Comparison of ENCODE assay signal across 8 mouse cellular contexts in genomic region chr13:73425839-73426490, GRCm38 (mm10). TPM values are rescaled to one million over a fixed set of nuclear protein-coding genes. Genes with fewer than 3 reads are reported as not detected.
DNase-seq lines count a peak whose midpoint lies in the region; ATAC-seq and TF ChIP-seq lines count a peak whose summit lies in the region.

No protein-coding gene starts in this region.

- intact Hi-C loops in left cerebral cortex, postnatal 4 days (cut with DNase I) = loop anchor here (5.0 kb wide), 1 partner anchor 81 kb away; no protein-coding TSS in a partner anchor

- peak; percentile 63 for DNase-seq in kidney, adult 2 months
- peak; percentile 78 to 81 for DNase-seq in cerebellum, postnatal 25 days
- DNase-seq in frontal cortex, postnatal 36 days (ENCODE audit: low spot score in 2 of 2) = peak; percentile 72 to 79
- peak; percentile 85 for DNase-seq in induced T-regulatory cell, adult 2 months (ENCODE audit: low read depth)
- DNase-seq in left cerebral cortex, postnatal 4 days = peak; percentile 70
- peak; percentile 41 for DNase-seq in skeletal muscle tissue, adult 2 months (ENCODE audit: low read depth, low spot score)

- H3K36me3 ChIP-seq in kidney, adult 2 months (ENCODE audit: control insufficient read depth, insufficient read depth, low read length) = no peaks in the 10 kb centered on the region
- H3K36me3 ChIP-seq in kidney, embryonic 15.5 days = no peaks in the 10 kb centered on the region
- H3K36me3 ChIP-seq in midbrain, embryonic 12.5 days = no peaks in the 10 kb centered on the region

- no peak overlapping the region for H3K27ac ChIP-seq in kidney, adult 2 months (ENCODE audit: insufficient read depth, low read depth, low read length)
- no peak overlapping the region for H3K27ac ChIP-seq in kidney, embryonic 15.5 days
- no peak overlapping the region for H3K27ac ChIP-seq in midbrain, embryonic 12.5 days (replicated peaks)

- TF ChIP-seq POLR2A in kidney, adult 2 months (IDR thresholded peaks at IDR 0.05; ENCODE audit: low read depth, low read length) = no peak

- TF ChIP-seq CTCF in kidney, adult 2 months (conservative IDR thresholded peaks at IDR 0.05; ENCODE audit: insufficient read depth, insufficient read length, low read depth, low read length) = peak; percentile 96

- no peak overlapping the region for H3K4me3 ChIP-seq in kidney, adult 2 months (ENCODE audit: insufficient read depth, low read depth, low read length)
- no peak overlapping the region for H3K4me3 ChIP-seq in kidney, embryonic 15.5 days (replicated peaks)
- no peak overlapping the region for H3K4me3 ChIP-seq in midbrain, embryonic 12.5 days

- H3K9ac ChIP-seq in kidney, embryonic 15.5 days = no peak overlapping the region
- H3K9ac ChIP-seq in midbrain, embryonic 12.5 days (replicated peaks) = no peak overlapping the region

- H3K4me1 ChIP-seq in kidney, adult 2 months (ENCODE audit: control insufficient read depth, insufficient read depth, low read length) = no peaks in the 10 kb centered on the region
- H3K4me1 ChIP-seq in kidney, embryonic 15.5 days = no peaks in the 10 kb centered on the region
- H3K4me1 ChIP-seq in midbrain, embryonic 12.5 days = no peaks in the 10 kb centered on the region

- no peaks in the 10 kb centered on the region for H3K27me3 ChIP-seq in kidney, adult 2 months (replicated peaks; ENCODE audit: control insufficient read depth, insufficient read depth, low read length)
- H3K27me3 ChIP-seq in kidney, embryonic 15.5 days = peaks cover 4% of the 10 kb centered on the region
- H3K27me3 ChIP-seq in midbrain, embryonic 12.5 days = peaks cover 7% of the 10 kb centered on the region; the same call in 1 of the 2 replicates

- no peak for ATAC-seq in kidney, embryonic 15.5 days (replicated peaks; ENCODE audit: low FRiP score)
- ATAC-seq in midbrain, embryonic 12.5 days (ENCODE audit: low FRiP score, low read depth) = peak; percentile 30; the same call in 1 of the 2 replicates

- no peaks in the 10 kb centered on the region for H3K9me3 ChIP-seq in kidney, embryonic 15.5 days (replicated peaks)
- H3K9me3 ChIP-seq in midbrain, embryonic 12.5 days = no peaks in the 10 kb centered on the region

- H3K4me2 ChIP-seq in kidney, embryonic 15.5 days = no peak overlapping the region
- peak overlapping the region; percentile 17; the same call in 1 of the 2 replicates for H3K4me2 ChIP-seq in midbrain, embryonic 12.5 days (replicated peaks)

- WGBS in kidney, adult 2 months = 11% methylated on average over 11 of the region's 11 CpGs
- 16% methylated on average over 11 of the region's 11 CpGs for WGBS in kidney, embryonic 15.5 days
- WGBS in midbrain, embryonic 12.5 days = 7% methylated on average over 11 of the region's 11 CpGs

RNA-seq across cellular contexts. Expression of gene Lpcat1, which starts 41.0 kb away (rescaled TPM):
- polyA plus RNA-seq in kidney, adult 2 months (2012; rRNA removed) = 14.2 and 16.0 TPM in 2 replicates
- 36.1 and 36.4 TPM in 2 replicates for polyA plus RNA-seq in kidney, embryonic 15.5 days (2015; fragmentation: Nextera tagmentation; extraction: Ambion mirVana)
- 100 to 1,000 TPM in 1 of 2 experiments, 10 to 100 TPM in 1; 95.5 to 106 TPM for total RNA-seq in left cerebral cortex, postnatal 4 days (2021)
- polyA plus RNA-seq in midbrain, embryonic 12.5 days (2016; fragmentation: Nextera tagmentation; extraction: Ambion mirVana) = 67.6 and 68.1 TPM in 2 replicates
